Mouse (Mus musculus) neural tube, embryonic 12.5 days (tissue): Measurements from ENCODE around the gene Gm4969. TPM values are rescaled to one million over a fixed set of nuclear protein-coding genes. Genes with fewer than 3 reads are reported as not detected.
A peak's percentile ranks its signal among the peaks of the same experiment; 100 is the strongest.

ENCODE experiments used
- ATAC-seq: fragments of 200-750 bp; cut with Nextera tagmentation; 2 replicates; pipeline ENCODE4 v1.8.0; 2017; ENCODE audit warnings: low read depth, mild to moderate bottlenecking, moderate TSS enrichment, moderate library complexity; ENCODE audit not compliant: low FRiP score
- H3K27ac ChIP-seq: fragments of 300-500 bp; sonication (generic); 2 replicates; pipeline ENCODE4 v1.5.1; 2016
- H3K27me3 ChIP-seq: fragments of 300-500 bp; sonication (generic); replicated peaks from 2 replicates; pipeline ENCODE4 v1.6.1; 2016; ENCODE audit warnings: mild to moderate bottlenecking
- H3K36me3 ChIP-seq: fragments of 300-500 bp; sonication (generic); 2 replicates; pipeline ENCODE4 v1.6.1; 2016; ENCODE audit warnings: mild to moderate bottlenecking
- H3K4me1 ChIP-seq: fragments of 300-500 bp; sonication (generic); 2 replicates; pipeline ENCODE4 v1.6.1; 2016
- H3K4me2 ChIP-seq: fragments of 300-500 bp; sonication (generic); replicated peaks from 2 replicates; pipeline ENCODE4 v1.6.1; 2016; ENCODE audit warnings: mild to moderate bottlenecking
- H3K4me3 ChIP-seq: fragments of 300-500 bp; sonication (generic); 2 replicates; pipeline ENCODE4 v1.5.1; 2016
- H3K9ac ChIP-seq: fragments of 300-500 bp; sonication (generic); 2 replicates; pipeline ENCODE4 v1.6.1; 2016; ENCODE audit warnings: mild to moderate bottlenecking
- H3K9me3 ChIP-seq: fragments of 300-500 bp; sonication (generic); 2 replicates; pipeline ENCODE4 v1.6.1; 2016; ENCODE audit warnings: mild to moderate bottlenecking
- WGBS: fragments of 180-500 bp; shearing (Covaris S2); methylation state at CpG from one replicate; pipeline ENCODE4 v1.1.7; 2016; 5-methylcytosine and 5-hydroxymethylcytosine counted together
- polyA plus RNA-seq: library from polyadenylated mRNA; unstranded; fragments of >200 nt; fragmentation: Nextera tagmentation; extraction: Ambion mirVana; gene quantifications from 2 replicates; pipeline ENCODE4 v1.2.1, GENCODE M21; 2016

The Gm4969 gene
- polyA plus RNA-seq, 1 experiment from 2014 or later, result 1.0 TPM

- Histone ChIP-seq H3K9me3 (no peaks in the 10 kb centered on the region), H3K9ac (peak overlapping the region; percentile 35; the same call in 1 of the 2 replicates), H3K27ac (no peak overlapping the region), H3K4me1 (peaks cover 52% of the 10 kb centered on the region), H3K36me3 (peaks cover 40% of the 10 kb centered on the region), H3K27me3 (peaks cover 16% of the 10 kb centered on the region), H3K4me3 (no peak overlapping the region), H3K4me2 (peak overlapping the region; percentile 98)
- 23% methylated on average over 17 of the region's 17 CpGs for WGBS
- ATAC-seq, result no peak
Observed at GRCm38 (mm10) chr7:19091913-19092312, 26.3 kb downstream of the Gm4969 start.

- H3K9me3 ChIP-seq, result no peaks in the 10 kb centered on the region
- H3K4me3 ChIP-seq, result no peak overlapping the region
- no peak for ATAC-seq
- 45% methylated on average over 10 of the region's 10 CpGs for WGBS
- H3K4me2 ChIP-seq, result no peak overlapping the region
- H3K4me1 ChIP-seq, result peaks cover 45% of the 10 kb centered on the region
- H3K27ac ChIP-seq, result no peak overlapping the region
- peaks cover 45% of the 10 kb centered on the region for H3K36me3 ChIP-seq
- no peak overlapping the region for H3K9ac ChIP-seq
- H3K27me3 ChIP-seq, result peaks cover 16% of the 10 kb centered on the region
Observed at GRCm38 (mm10) chr7:19088813-19089212, 29.4 kb downstream of the Gm4969 start.

GRCm38 (mm10) chr7:19086760-19087159 is 31.4 kb downstream of the Gm4969 start:
- Histone ChIP-seq H3K27ac (no peak overlapping the region), H3K4me3 (no peak overlapping the region), H3K9ac (no peak overlapping the region), H3K36me3 (peaks cover 60% of the 10 kb centered on the region), H3K27me3 (peaks cover 13% of the 10 kb centered on the region), H3K4me2 (no peak overlapping the region), H3K4me1 (peaks cover 33% of the 10 kb centered on the region), H3K9me3 (no peaks in the 10 kb centered on the region)
- 56% methylated on average over 18 of the region's 18 CpGs for WGBS
- ATAC-seq, result no peak

- H3K4me3 ChIP-seq, result no peak overlapping the region
- ATAC-seq, result no peak
- H3K36me3 ChIP-seq, result peaks cover 62% of the 10 kb centered on the region
Observed at GRCm38 (mm10) chr7:19086042-19086441, 32.1 kb downstream of the Gm4969 start.

GRCm38 (mm10) chr7:19085495-19085894 is 32.7 kb downstream of the Gm4969 start:
- Histone ChIP-seq H3K36me3 (peaks cover 63% of the 10 kb centered on the region), H3K4me3 (no peak overlapping the region), H3K27me3 (peaks cover under 1% of the 10 kb centered on the region), H3K4me2 (peak overlapping the region; percentile 30; the same call in 1 of the 2 replicates), H3K27ac (no peak overlapping the region), H3K9ac (peak overlapping the region; percentile 22; the same call in 1 of the 2 replicates), H3K9me3 (no peaks in the 10 kb centered on the region), H3K4me1 (peaks cover 30% of the 10 kb centered on the region)
- no peak for ATAC-seq
- WGBS, result 7% methylated on average over 6 of the region's 6 CpGs

More at GRCm38 (mm10) chr7:19086042-19086441, 32.1 kb downstream of the Gm4969 start:
- H3K9ac ChIP-seq, result no peak overlapping the region
- H3K9me3 ChIP-seq, result no peaks in the 10 kb centered on the region
- peaks cover 30% of the 10 kb centered on the region for H3K4me1 ChIP-seq
- peak overlapping the region; percentile 30; the same call in 1 of the 2 replicates for H3K4me2 ChIP-seq
- 10% methylated on average over 14 of the region's 14 CpGs for WGBS
- H3K27ac ChIP-seq, result no peak overlapping the region
- peaks cover 6% of the 10 kb centered on the region for H3K27me3 ChIP-seq

- 22% methylated on average over 9 of the region's 9 CpGs for WGBS
- no peak overlapping the region for H3K4me2 ChIP-seq
- H3K4me3 ChIP-seq, result no peak overlapping the region
- peaks cover 30% of the 10 kb centered on the region for H3K4me1 ChIP-seq
- peaks cover 63% of the 10 kb centered on the region for H3K36me3 ChIP-seq
- no peak overlapping the region for H3K27ac ChIP-seq
- peak overlapping the region; percentile 22; the same call in 1 of the 2 replicates for H3K9ac ChIP-seq
- no peaks in the 10 kb centered on the region; the same call in 1 of the 2 replicates for H3K27me3 ChIP-seq
- H3K9me3 ChIP-seq, result no peaks in the 10 kb centered on the region
- no peak for ATAC-seq
Observed at GRCm38 (mm10) chr7:19084921-19085473, 33.2 kb downstream of the Gm4969 start.

GRCm38 (mm10) chr7:19084277-19084771 is 33.8 kb downstream of the Gm4969 start:
- Histone ChIP-seq H3K27ac (no peak overlapping the region), H3K9me3 (no peaks in the 10 kb centered on the region), H3K4me3 (no peak overlapping the region), H3K27me3 (no peaks in the 10 kb centered on the region; the same call in 1 of the 2 replicates), H3K36me3 (peaks cover 65% of the 10 kb centered on the region), H3K4me1 (peaks cover 30% of the 10 kb centered on the region), H3K4me2 (peak overlapping the region; percentile 22; the same call in 1 of the 2 replicates), H3K9ac (0 out of 2 replicates have a peak overlapping the region, but pooled peaks have one; percentile 8)
- WGBS, result 75% methylated on average over 6 of the region's 6 CpGs
- ATAC-seq, result no peak

GRCm38 (mm10) chr7:19083701-19084100 is 34.5 kb downstream of the Gm4969 start, which contains the start of gene Dmpk:
Dmpk (plus strand) TSS chr7:19083849.
- Histone ChIP-seq H3K27me3 (no peaks in the 10 kb centered on the region; the same call in 1 of the 2 replicates), H3K4me3 (no peak within 1 kb of the TSS), H3K9me3 (no peaks in the 10 kb centered on the region), H3K4me1 (peaks cover 32% of the 10 kb centered on the region), H3K4me2 (peak within 1 kb of the TSS; percentile 22; the same call in 1 of the 2 replicates), H3K36me3 (peaks cover 72% of the 10 kb centered on the region), H3K27ac (no peak within 1 kb of the TSS), H3K9ac (0 out of 2 replicates have a peak within 1 kb of the TSS, but pooled peaks have one; percentile 8)
- 59% methylated on average over 10 of the region's 10 CpGs for WGBS
- ATAC-seq, result no peak

- 66% methylated on average over 6 of the region's 6 CpGs for WGBS
- no peaks in the 10 kb centered on the region; the same call in 1 of the 2 replicates for H3K27me3 ChIP-seq
- H3K4me2 ChIP-seq, result peak overlapping the region; percentile 22; the same call in 1 of the 2 replicates
- H3K4me3 ChIP-seq, result no peak overlapping the region
- H3K9ac ChIP-seq, result no peak overlapping the region
- H3K9me3 ChIP-seq, result no peaks in the 10 kb centered on the region
- no peak for ATAC-seq
- peaks cover 38% of the 10 kb centered on the region for H3K4me1 ChIP-seq
- H3K36me3 ChIP-seq, result peaks cover 73% of the 10 kb centered on the region
- no peak overlapping the region for H3K27ac ChIP-seq
Observed at GRCm38 (mm10) chr7:19083096-19083495, 35.1 kb downstream of the Gm4969 start.

GRCm38 (mm10) chr7:19082171-19082570 is 36.0 kb downstream of the Gm4969 start:
- H3K9ac ChIP-seq, result no peak overlapping the region
- peaks cover 70% of the 10 kb centered on the region for H3K36me3 ChIP-seq
- H3K27ac ChIP-seq, result no peak overlapping the region
- 87% methylated on average over 4 of the region's 4 CpGs for WGBS
- no peak overlapping the region for H3K4me3 ChIP-seq
- no peaks in the 10 kb centered on the region; the same call in 1 of the 2 replicates for H3K27me3 ChIP-seq
- no peak overlapping the region for H3K4me2 ChIP-seq
- ATAC-seq, result no peak
- H3K4me1 ChIP-seq, result peaks cover 47% of the 10 kb centered on the region
- H3K9me3 ChIP-seq, result no peaks in the 10 kb centered on the region

- Histone ChIP-seq H3K27ac (no peak overlapping the region), H3K4me3 (no peak overlapping the region), H3K9ac (no peak overlapping the region), H3K9me3 (no peaks in the 10 kb centered on the region), H3K4me1 (peaks cover 50% of the 10 kb centered on the region), H3K27me3 (no peaks in the 10 kb centered on the region; the same call in 1 of the 2 replicates), H3K4me2 (no peak overlapping the region), H3K36me3 (peaks cover 63% of the 10 kb centered on the region)
- ATAC-seq, result no peak
- WGBS, result 88% methylated on average over 19 of the region's 19 CpGs
Observed at GRCm38 (mm10) chr7:19080451-19080950, 37.7 kb downstream of the Gm4969 start.

GRCm38 (mm10) chr7:19078732-19079131 is 39.4 kb downstream of the Gm4969 start:
- H3K36me3 ChIP-seq, result peaks cover 61% of the 10 kb centered on the region
- H3K27ac ChIP-seq, result no peak overlapping the region
- WGBS, result 90% methylated on average over 3 of the region's 3 CpGs
- H3K4me2 ChIP-seq, result no peak overlapping the region
- H3K9me3 ChIP-seq, result no peaks in the 10 kb centered on the region
- no peaks in the 10 kb centered on the region; the same call in 1 of the 2 replicates for H3K27me3 ChIP-seq
- no peak overlapping the region for H3K4me3 ChIP-seq
- H3K9ac ChIP-seq, result no peak overlapping the region
- peaks cover 36% of the 10 kb centered on the region for H3K4me1 ChIP-seq
- ATAC-seq, result no peak
